Mouse (Mus musculus): Measurements from ENCODE around the gene Tnrc6b. TPM values are rescaled to one million over a fixed set of nuclear protein-coding genes. Genes with fewer than 3 reads are reported as not detected.
A peak's percentile ranks its signal among the peaks of the same experiment; 100 is the strongest.

Gene Tnrc6b
- total RNA-seq, 1 experiment = 37.0 TPM

DNA sequence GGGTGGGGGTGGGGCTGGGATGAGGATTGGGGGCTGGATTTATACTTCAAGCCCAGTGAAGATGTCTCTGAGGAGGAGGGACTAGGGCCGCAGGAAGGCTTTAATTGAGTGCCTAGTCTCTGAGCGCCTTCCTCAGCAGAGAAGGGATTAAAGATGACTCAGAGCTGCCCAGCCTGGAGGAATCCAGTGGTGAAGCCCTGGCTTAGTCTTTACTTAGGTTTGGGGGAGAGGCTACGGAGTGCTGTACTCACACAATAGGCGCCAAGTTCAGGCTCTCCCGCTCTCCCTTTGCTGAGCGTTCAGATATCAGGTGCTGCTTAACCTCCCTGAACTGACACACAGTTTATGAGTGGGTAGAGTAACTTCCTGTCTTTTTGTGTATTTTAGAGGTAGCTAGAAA is 86.6 kb downstream of the Tnrc6b start:
- in situ Hi-C loops (cut with MboI; ENCODE audit: low sequenced_read_pairs in 2 of 2, unreplicated experiment in 2 of 2) = no loop called here
- H3K9me3 ChIP-seq (ENCODE audit: control insufficient read depth, insufficient read depth, low read depth, low read length) = no peaks in the 10 kb centered on the region
- peak overlapping the region; percentile 3; the same call in 1 of the 2 replicates for H3K9ac ChIP-seq (ENCODE audit: insufficient read depth, low read depth, low read length, poor library complexity, severe bottlenecking)
- H3K36me3 ChIP-seq (ENCODE audit: control insufficient read depth, insufficient read depth, low read length, poor library complexity, severe bottlenecking) = no peaks in the 10 kb centered on the region
- H3K4me1 ChIP-seq (ENCODE audit: control insufficient read depth in 2 of 2, insufficient read depth in 2 of 2, low read length in 2 of 2, poor library complexity in 1 of 2) = peaks cover 2% of the 10 kb centered on the region in 2 experiments; a peak in 2 of 4 replicates
- H3K4me3 ChIP-seq (ENCODE audit: insufficient read depth in 1 of 2, low read depth in 1 of 2, low read length in 2 of 2, poor library complexity in 1 of 2, severe bottlenecking in 1 of 2) = peak overlapping the region; percentile 2 to 48
- no peak for TF ChIP-seq ZC3H11A (IDR thresholded peaks at IDR 0.05; ENCODE audit: borderline replicate concordance, low read depth, low read length)
- TF ChIP-seq HCFC1 (IDR thresholded peaks at IDR 0.05; ENCODE audit: borderline replicate concordance, insufficient read depth, low read length) = no peak
- TF ChIP-seq CHD2 (IDR thresholded peaks at IDR 0.05; ENCODE audit: low read depth, low read length) = no peak
- no peak for TF ChIP-seq MAFK (IDR thresholded peaks at IDR 0.05; ENCODE audit: insufficient read depth, low read depth, low read length)
- no peak for TF ChIP-seq ZNF384 (IDR thresholded peaks at IDR 0.05; ENCODE audit: low read depth, low read length)
- H3K27ac ChIP-seq (ENCODE audit: insufficient read depth, low read depth, low read length, poor library complexity, severe bottlenecking) = peak overlapping the region; percentile 5; the same call in 1 of the 2 replicates
- DNase-seq (ENCODE audit: low read depth, low spot score) = no peak

DNA sequence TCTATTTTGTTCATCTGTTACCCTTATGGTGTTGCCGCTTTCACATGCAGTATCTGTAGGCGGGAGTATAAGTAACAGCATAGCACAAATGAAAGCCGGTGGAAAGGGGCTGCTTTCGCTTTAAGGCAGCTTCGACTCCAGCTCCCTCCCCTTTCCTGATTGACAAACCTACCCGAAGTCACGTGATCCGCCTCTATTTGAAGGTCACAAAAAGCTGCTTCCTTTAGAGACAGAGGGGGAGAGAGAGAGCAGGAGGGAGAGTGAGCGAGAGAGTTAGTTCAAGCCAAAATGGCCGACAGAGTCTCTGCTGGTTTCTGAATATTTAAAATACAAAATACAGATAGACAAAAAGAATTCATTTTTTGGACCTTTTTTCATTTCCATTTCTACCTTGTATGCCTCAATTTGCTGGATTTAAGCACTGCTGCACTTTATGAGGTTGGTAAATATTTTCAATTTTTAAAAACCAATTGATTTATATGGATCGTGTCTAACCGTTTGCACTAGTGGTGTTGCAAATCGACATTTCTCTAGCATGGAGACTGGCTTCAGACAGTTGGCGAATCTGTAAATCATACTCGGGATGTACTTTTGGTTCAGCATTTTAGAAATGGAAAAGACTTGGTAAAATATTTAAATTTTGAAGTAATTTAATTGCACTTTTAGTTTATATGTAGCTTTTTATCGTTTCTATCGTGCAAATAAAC is 87.4 kb downstream of the Tnrc6b start:
- Histone ChIP-seq H3K4me1 (ENCODE audit: control insufficient read depth in 2 of 2, insufficient read depth in 2 of 2, low read length in 2 of 2, poor library complexity in 1 of 2) (peaks cover 2% of the 10 kb centered on the region in 2 experiments; a peak in 2 of 4 replicates), H3K27ac (ENCODE audit: insufficient read depth, low read depth, low read length, poor library complexity, severe bottlenecking) (peak overlapping the region; percentile 10; the same call in 1 of the 2 replicates), H3K9ac (ENCODE audit: insufficient read depth, low read depth, low read length, poor library complexity, severe bottlenecking) (no peak overlapping the region; the same call in 1 of the 2 replicates), H3K36me3 (ENCODE audit: control insufficient read depth, insufficient read depth, low read length, poor library complexity, severe bottlenecking) (no peaks in the 10 kb centered on the region), H3K9me3 (ENCODE audit: control insufficient read depth, insufficient read depth, low read depth, low read length) (no peaks in the 10 kb centered on the region), H3K4me3 (ENCODE audit: insufficient read depth in 1 of 2, low read depth in 1 of 2, low read length in 2 of 2, poor library complexity in 1 of 2, severe bottlenecking in 1 of 2) (peak overlapping the region; percentile 75 to 82)
- TF ChIP-seq MAFK (IDR thresholded peaks at IDR 0.05; ENCODE audit: insufficient read depth, low read depth, low read length) = no peak
- no peak for TF ChIP-seq ZNF384 (IDR thresholded peaks at IDR 0.05; ENCODE audit: low read depth, low read length)
- peak; percentile 46; the same call in 1 of the 2 replicates for TF ChIP-seq HCFC1 (IDR thresholded peaks at IDR 0.05; ENCODE audit: borderline replicate concordance, insufficient read depth, low read length)
- TF ChIP-seq CHD2 (IDR thresholded peaks at IDR 0.05; ENCODE audit: low read depth, low read length) = no peak
- DNase-seq (ENCODE audit: low read depth, low spot score) = peak; percentile 97
- in situ Hi-C loops (cut with MboI; ENCODE audit: low sequenced_read_pairs in 2 of 2, unreplicated experiment in 2 of 2) = no loop called here

DNA sequence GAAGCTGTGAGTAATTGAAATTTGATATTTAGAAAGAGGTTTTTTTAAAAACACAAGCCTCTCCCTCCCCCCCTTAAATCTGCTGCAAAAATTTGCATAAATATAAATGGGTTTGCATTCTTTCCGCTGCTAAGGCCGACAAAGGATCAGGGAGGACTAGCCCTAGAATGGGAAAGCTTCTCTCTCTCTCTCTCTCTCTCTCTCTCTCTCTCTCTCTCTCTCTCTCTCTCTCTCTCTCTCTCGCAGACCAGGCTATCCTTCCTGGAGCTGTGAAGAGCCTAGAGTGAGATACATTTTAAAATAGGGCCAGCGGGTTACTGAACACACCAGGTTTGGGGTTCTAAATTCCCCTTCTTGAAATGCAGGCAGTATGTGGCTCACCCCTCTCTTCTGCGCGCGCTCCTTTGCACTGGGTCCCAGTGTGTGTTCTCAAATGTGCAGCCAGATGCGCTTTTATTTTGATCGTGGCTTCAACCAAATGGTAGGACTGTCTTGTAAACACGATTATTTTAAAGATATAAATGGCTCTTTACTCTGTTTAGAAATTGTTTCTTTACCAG is 88.0 kb downstream of the Tnrc6b start:
- peak overlapping the region; percentile 77 for H3K9ac ChIP-seq (ENCODE audit: insufficient read depth, low read depth, low read length, poor library complexity, severe bottlenecking)
- no peaks in the 10 kb centered on the region for H3K9me3 ChIP-seq (ENCODE audit: control insufficient read depth, insufficient read depth, low read depth, low read length)
- H3K4me3 ChIP-seq (ENCODE audit: insufficient read depth in 1 of 2, low read depth in 1 of 2, low read length in 2 of 2, poor library complexity in 1 of 2, severe bottlenecking in 1 of 2) = peak overlapping the region; percentile 75 to 82
- peak overlapping the region; percentile 73 for H3K27ac ChIP-seq (ENCODE audit: insufficient read depth, low read depth, low read length, poor library complexity, severe bottlenecking)
- no peak for DNase-seq (ENCODE audit: low read depth, low spot score)
- peaks cover 2% of the 10 kb centered on the region in 2 experiments; a peak in 2 of 4 replicates for H3K4me1 ChIP-seq (ENCODE audit: control insufficient read depth in 2 of 2, insufficient read depth in 2 of 2, low read length in 2 of 2, poor library complexity in 1 of 2)
- H3K36me3 ChIP-seq (ENCODE audit: control insufficient read depth, insufficient read depth, low read length, poor library complexity, severe bottlenecking) = no peaks in the 10 kb centered on the region
- TF ChIP-seq CHD2 (IDR thresholded peaks at IDR 0.05; ENCODE audit: low read depth, low read length) (no peak), ZNF384 (IDR thresholded peaks at IDR 0.05; ENCODE audit: low read depth, low read length) (0 out of 2 replicates have a peak, but pooled peaks have one; percentile 14)
- in situ Hi-C loops (cut with MboI; ENCODE audit: low sequenced_read_pairs in 2 of 2, unreplicated experiment in 2 of 2) = no loop called here

DNA sequence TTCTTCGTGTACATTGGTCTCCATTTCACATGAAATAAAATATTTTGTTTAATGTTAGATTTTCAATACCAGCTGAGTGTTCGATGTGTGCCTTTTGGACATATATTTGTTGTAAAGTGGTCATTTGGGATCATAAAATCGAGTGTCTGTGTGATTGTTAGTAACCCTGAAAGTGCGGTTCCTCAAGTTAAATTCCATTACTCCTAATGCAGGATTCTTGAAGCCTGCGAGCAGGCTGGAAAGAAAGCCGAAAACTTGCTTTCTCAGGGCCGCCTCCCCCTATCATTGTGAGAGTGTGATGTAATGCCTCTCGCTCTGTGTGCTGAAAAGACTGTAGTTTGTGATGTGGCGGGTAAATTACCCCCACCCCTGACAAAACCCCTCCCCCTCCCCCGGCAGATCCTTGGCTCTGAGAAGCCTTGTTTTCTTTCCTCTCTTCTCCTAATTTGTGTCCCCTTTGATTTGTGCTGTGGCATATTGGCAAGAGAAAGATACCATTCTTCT is 88.6 kb downstream of the Tnrc6b start:
- H3K9me3 ChIP-seq (ENCODE audit: control insufficient read depth, insufficient read depth, low read depth, low read length) = no peaks in the 10 kb centered on the region
- no peaks in the 10 kb centered on the region for H3K36me3 ChIP-seq (ENCODE audit: control insufficient read depth, insufficient read depth, low read length, poor library complexity, severe bottlenecking)
- peaks cover 2% of the 10 kb centered on the region in 2 experiments; a peak in 2 of 4 replicates for H3K4me1 ChIP-seq (ENCODE audit: control insufficient read depth in 2 of 2, insufficient read depth in 2 of 2, low read length in 2 of 2, poor library complexity in 1 of 2)
- TF ChIP-seq MAFK (IDR thresholded peaks at IDR 0.05; ENCODE audit: insufficient read depth, low read depth, low read length) (no peak), ZNF384 (IDR thresholded peaks at IDR 0.05; ENCODE audit: low read depth, low read length) (no peak), CHD2 (IDR thresholded peaks at IDR 0.05; ENCODE audit: low read depth, low read length) (no peak), ZC3H11A (IDR thresholded peaks at IDR 0.05; ENCODE audit: borderline replicate concordance, low read depth, low read length) (no peak), HCFC1 (IDR thresholded peaks at IDR 0.05; ENCODE audit: borderline replicate concordance, insufficient read depth, low read length) (no peak)
- DNase-seq (ENCODE audit: low read depth, low spot score) = no peak
- in situ Hi-C loops (cut with MboI; ENCODE audit: low sequenced_read_pairs in 2 of 2, unreplicated experiment in 2 of 2) = no loop called here
- peak overlapping the region; percentile 75 to 82 for H3K4me3 ChIP-seq (ENCODE audit: insufficient read depth in 1 of 2, low read depth in 1 of 2, low read length in 2 of 2, poor library complexity in 1 of 2, severe bottlenecking in 1 of 2)
- H3K9ac ChIP-seq (ENCODE audit: insufficient read depth, low read depth, low read length, poor library complexity, severe bottlenecking) = no peak overlapping the region; the same call in 1 of the 2 replicates
- H3K27ac ChIP-seq (ENCODE audit: insufficient read depth, low read depth, low read length, poor library complexity, severe bottlenecking) = no peak overlapping the region

Data from ES-E14 (cell line).